Mouse (Mus musculus): Measurements from ENCODE around the gene Mvb12a. TPM values are rescaled to one million over a fixed set of nuclear protein-coding genes. Genes with fewer than 3 reads are reported as not detected.
A peak's percentile ranks its signal among the peaks of the same experiment; 100 is the strongest.
"Not testable (repeated sequence)": the region's sequence is repeated elsewhere in the genome, so short reads cannot be mapped to it uniquely, and the experiment has no call there.

The Mvb12a gene
- polyA plus RNA-seq, 1 experiment from 2014 or later = 66.6 TPM

DNA sequence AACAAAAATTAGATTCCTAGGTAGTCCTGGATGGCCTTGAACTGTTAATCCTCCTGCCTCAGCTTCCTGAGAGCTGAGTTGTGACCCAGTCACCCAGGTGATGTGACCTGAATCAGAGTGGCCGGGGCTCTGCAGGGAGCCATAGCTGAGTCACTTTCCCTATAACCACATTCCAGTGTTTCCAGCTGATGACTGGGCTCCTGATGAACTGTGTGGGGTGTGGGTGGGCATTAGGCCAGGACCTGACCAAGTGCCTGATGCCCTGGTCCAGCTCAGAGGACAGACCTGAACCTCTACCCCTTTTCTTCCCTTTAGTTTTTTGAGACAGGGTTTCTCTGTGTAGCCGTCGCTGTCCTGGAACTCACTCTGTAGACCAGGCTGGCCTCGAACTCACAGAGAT lies 37.4 kb upstream of the Mvb12a start:
- Histone ChIP-seq H3K4me3 (replicated peaks; ENCODE audit: low read length) (no peak overlapping the region), H3K27me3 (ENCODE audit: control insufficient read depth, insufficient read depth, low read length) (peaks cover 47% of the 10 kb centered on the region), H3K9ac (no peak overlapping the region), H3K27ac (no peak overlapping the region), H3K4me2 (replicated peaks) (no peak overlapping the region), H3K36me3 (replicated peaks; ENCODE audit: control insufficient read depth, insufficient read depth) (no peaks in the 10 kb centered on the region), H3K4me1 (replicated peaks; ENCODE audit: control insufficient read depth, insufficient read depth, low read length) (peaks cover 10% of the 10 kb centered on the region), H3K9me3 (ENCODE audit: control insufficient read depth, low read length) (no peaks in the 10 kb centered on the region)
- DNase-seq (ENCODE audit: low spot score) = no peak
- WGBS = 92% methylated on average over 4 of the region's 4 CpGs
- ATAC-seq (ENCODE audit: low FRiP score) = no peak

DNA sequence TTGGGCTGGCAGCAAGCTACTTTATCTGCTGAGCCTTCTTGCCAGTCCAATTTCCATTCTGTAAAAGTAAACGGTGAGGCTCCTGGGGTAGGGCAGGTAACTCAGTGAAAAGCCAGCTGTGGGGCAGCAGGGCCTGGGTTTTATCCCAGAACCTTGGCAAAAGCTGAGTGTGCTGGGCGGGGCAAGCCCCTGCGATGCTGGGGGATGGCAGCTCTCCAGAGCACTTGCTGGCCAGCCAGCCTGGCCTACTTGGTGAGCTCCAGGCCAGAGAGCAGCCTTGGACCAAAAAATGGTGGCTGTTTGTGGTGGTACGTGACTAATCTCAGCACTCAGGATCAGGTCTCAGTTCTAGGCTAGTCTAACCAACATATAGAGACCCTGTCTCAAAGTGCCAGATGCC lies 36.7 kb upstream of the Mvb12a start:
- no peak for ATAC-seq (ENCODE audit: low FRiP score)
- 80% methylated on average over 4 of the region's 4 CpGs for WGBS
- no peak overlapping the region for H3K27ac ChIP-seq
- H3K36me3 ChIP-seq (replicated peaks; ENCODE audit: control insufficient read depth, insufficient read depth) = no peaks in the 10 kb centered on the region
- H3K27me3 ChIP-seq (ENCODE audit: control insufficient read depth, insufficient read depth, low read length) = peaks cover 47% of the 10 kb centered on the region
- no peak overlapping the region for H3K4me3 ChIP-seq (replicated peaks; ENCODE audit: low read length)
- H3K4me1 ChIP-seq (replicated peaks; ENCODE audit: control insufficient read depth, insufficient read depth, low read length) = peaks cover 10% of the 10 kb centered on the region
- no peak overlapping the region for H3K9ac ChIP-seq
- no peak for DNase-seq (ENCODE audit: low spot score)
- no peak overlapping the region for H3K4me2 ChIP-seq (replicated peaks)
- no peaks in the 10 kb centered on the region for H3K9me3 ChIP-seq (ENCODE audit: control insufficient read depth, low read length)

DNA sequence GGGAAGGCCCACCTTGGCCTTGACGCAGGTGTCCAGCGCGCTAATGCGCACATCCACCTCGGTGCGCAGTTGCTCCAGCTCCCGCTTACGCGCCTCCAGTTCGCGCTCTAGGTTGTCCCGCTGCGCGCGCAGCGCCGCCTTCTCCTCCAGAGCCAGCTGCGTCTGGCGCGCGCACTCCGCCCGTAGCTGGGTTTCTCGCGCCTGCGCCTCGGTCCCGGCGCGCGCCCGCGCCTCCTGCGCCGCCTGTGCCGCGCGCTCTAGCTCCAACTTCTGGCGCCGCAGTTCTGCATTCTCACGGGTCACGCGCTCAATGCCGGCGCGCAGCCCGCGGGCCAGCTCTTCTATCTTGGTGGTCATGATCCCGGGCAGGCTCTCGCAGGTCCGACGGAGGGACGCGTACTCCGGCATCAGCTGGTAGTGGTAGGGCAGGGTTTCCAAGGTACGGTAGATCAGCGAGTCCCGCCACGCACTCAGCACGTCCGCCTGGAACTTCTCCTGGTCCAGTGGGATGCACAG lies 35.1 kb upstream of the Mvb12a start:
- ATAC-seq (ENCODE audit: low FRiP score) (peak; percentile 82), DNase-seq (ENCODE audit: low spot score) (peak; percentile 89)
- H3K9ac ChIP-seq = peak overlapping the region; percentile 54
- peaks cover 10% of the 10 kb centered on the region for H3K4me1 ChIP-seq (replicated peaks; ENCODE audit: control insufficient read depth, insufficient read depth, low read length)
- WGBS = under 1% methylated on average over 61 of the region's 61 CpGs
- H3K27ac ChIP-seq = no peak overlapping the region
- peaks cover 49% of the 10 kb centered on the region for H3K27me3 ChIP-seq (ENCODE audit: control insufficient read depth, insufficient read depth, low read length)
- H3K4me2 ChIP-seq (replicated peaks) = peak overlapping the region; percentile 68
- peak overlapping the region; percentile 37 for H3K4me3 ChIP-seq (replicated peaks; ENCODE audit: low read length)
- no peaks in the 10 kb centered on the region for H3K36me3 ChIP-seq (replicated peaks; ENCODE audit: control insufficient read depth, insufficient read depth)
- H3K9me3 ChIP-seq (ENCODE audit: control insufficient read depth, low read length) = no peaks in the 10 kb centered on the region

DNA sequence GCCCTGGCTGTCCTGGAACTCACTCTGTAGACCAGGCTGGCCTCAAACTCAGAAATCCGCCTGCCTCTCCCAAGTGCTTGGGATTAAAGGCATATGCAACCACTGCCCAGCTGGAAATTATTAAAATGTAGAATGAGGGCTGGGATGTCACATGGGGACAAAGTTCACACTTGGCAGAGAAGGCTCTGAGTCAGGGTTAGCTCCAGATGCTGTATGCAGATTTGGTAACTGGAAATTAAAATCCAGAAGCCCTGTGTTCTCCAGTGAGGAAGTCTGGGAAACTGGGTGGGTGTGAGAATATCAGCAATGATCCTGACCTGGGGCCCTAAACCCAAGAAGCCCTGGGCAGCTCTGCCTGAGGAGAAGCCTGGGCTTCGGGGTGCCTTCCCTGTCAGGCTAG lies 33.4 kb upstream of the Mvb12a start:
- no peak overlapping the region for H3K27ac ChIP-seq
- H3K9ac ChIP-seq = no peak overlapping the region
- H3K9me3 ChIP-seq (ENCODE audit: control insufficient read depth, low read length) = no peaks in the 10 kb centered on the region
- no peak overlapping the region for H3K4me3 ChIP-seq (replicated peaks; ENCODE audit: low read length)
- no peak for DNase-seq (ENCODE audit: low spot score)
- H3K36me3 ChIP-seq (replicated peaks; ENCODE audit: control insufficient read depth, insufficient read depth) = no peaks in the 10 kb centered on the region
- peaks cover 10% of the 10 kb centered on the region for H3K4me1 ChIP-seq (replicated peaks; ENCODE audit: control insufficient read depth, insufficient read depth, low read length)
- 70% methylated on average over 2 of the region's 2 CpGs for WGBS
- H3K27me3 ChIP-seq (ENCODE audit: control insufficient read depth, insufficient read depth, low read length) = peaks cover 49% of the 10 kb centered on the region
- ATAC-seq (ENCODE audit: low FRiP score) = no peak
- no peak overlapping the region for H3K4me2 ChIP-seq (replicated peaks)

DNA sequence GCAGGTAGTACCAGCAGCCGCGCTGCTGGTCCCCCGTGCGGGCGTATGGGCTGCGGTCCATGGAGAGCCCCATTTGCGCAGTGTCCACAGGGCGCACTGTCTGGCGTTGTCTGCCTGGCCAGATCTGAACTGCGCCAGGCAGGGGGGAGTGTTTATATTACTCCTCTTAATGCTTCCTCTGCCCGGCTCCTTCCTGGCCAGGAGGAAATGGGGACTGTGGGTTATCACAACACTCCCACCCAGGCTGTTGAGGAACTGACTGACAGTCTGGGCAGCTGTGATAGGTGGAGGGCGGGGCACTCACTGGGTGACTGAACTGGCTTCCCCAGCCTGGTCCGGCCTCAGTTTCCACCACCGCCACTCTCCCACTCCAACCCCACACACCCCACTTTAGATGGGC lies 31.1 kb upstream of the Mvb12a start, which contains the start of gene Plvap:
Plvap (minus strand) TSS at position 109 of the 400 bp plus-strand sequence.
- no peak for ATAC-seq (ENCODE audit: low FRiP score)
- Histone ChIP-seq H3K27me3 (ENCODE audit: control insufficient read depth, insufficient read depth, low read length) (peaks cover 32% of the 10 kb centered on the region), H3K9me3 (ENCODE audit: control insufficient read depth, low read length) (no peaks in the 10 kb centered on the region), H3K9ac (no peak within 1 kb of the TSS), H3K4me1 (replicated peaks; ENCODE audit: control insufficient read depth, insufficient read depth, low read length) (peaks cover 10% of the 10 kb centered on the region), H3K36me3 (replicated peaks; ENCODE audit: control insufficient read depth, insufficient read depth) (no peaks in the 10 kb centered on the region), H3K4me3 (replicated peaks; ENCODE audit: low read length) (no peak within 1 kb of the TSS), H3K27ac (no peak within 1 kb of the TSS), H3K4me2 (replicated peaks) (no peak within 1 kb of the TSS)
- 71% methylated on average over 14 of the region's 14 CpGs for WGBS
- no peak for DNase-seq (ENCODE audit: low spot score)

DNA sequence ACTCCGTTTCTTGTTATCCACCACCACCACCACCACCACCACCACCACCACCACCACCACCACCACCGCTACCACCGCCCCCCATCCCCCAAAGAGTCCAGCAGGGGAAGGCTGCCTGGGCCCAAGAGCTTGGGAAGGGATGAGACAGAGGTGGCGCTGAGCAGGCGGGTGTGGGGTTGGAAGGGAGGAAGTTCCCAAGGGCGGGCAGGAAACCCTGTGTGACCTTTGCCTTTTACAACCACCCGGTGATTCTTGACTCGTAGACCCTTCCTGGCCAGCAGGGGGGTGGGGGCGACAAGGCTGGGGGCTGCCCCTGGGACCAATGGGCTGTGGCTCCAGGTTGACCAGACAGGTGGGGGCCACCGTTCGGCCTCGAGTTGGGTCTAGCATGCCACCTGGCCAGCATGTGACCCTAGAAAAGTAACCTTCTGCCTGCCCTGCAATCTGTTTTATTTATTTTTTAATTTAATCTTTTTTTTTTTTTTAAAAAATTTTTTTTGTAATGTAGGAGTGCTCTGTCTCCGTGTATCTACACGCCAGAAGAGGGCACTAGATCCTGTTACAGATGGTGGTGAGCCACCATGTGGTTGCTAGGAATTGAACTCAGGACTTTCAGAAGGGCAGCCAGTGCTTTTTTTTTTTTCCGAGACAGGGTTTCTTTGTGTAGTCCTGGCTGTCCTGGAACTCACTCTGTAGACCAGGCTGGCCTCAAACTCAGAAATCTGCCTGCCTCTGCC lies 29.5 kb upstream of the Mvb12a start:
- Histone ChIP-seq H3K36me3 (replicated peaks; ENCODE audit: control insufficient read depth, insufficient read depth) (no peaks in the 10 kb centered on the region), H3K4me3 (replicated peaks; ENCODE audit: low read length) (no peak overlapping the region), H3K27me3 (ENCODE audit: control insufficient read depth, insufficient read depth, low read length) (peaks cover 17% of the 10 kb centered on the region), H3K9ac (no peak overlapping the region), H3K4me2 (replicated peaks) (no peak overlapping the region), H3K27ac (no peak overlapping the region), H3K4me1 (replicated peaks; ENCODE audit: control insufficient read depth, insufficient read depth, low read length) (0 out of 2 replicates have a peak, but pooled peaks cover under 1% of the 10 kb centered on the region), H3K9me3 (ENCODE audit: control insufficient read depth, low read length) (no peaks in the 10 kb centered on the region)
- ATAC-seq (ENCODE audit: low FRiP score) = no peak
- WGBS = 74% methylated on average over 15 of the region's 15 CpGs
- no peak for DNase-seq (ENCODE audit: low spot score)

- WGBS = 70% methylated on average over 5 of the region's 5 CpGs
- DNase-seq (ENCODE audit: low spot score) = no peak
- no peak overlapping the region for H3K27ac ChIP-seq
- H3K4me1 ChIP-seq (replicated peaks; ENCODE audit: control insufficient read depth, insufficient read depth, low read length) = no peaks in the 10 kb centered on the region
- no peak for ATAC-seq (ENCODE audit: low FRiP score)
- no peaks in the 10 kb centered on the region for H3K9me3 ChIP-seq (ENCODE audit: control insufficient read depth, low read length)
- H3K9ac ChIP-seq = no peak overlapping the region
- H3K4me2 ChIP-seq (replicated peaks) = no peak overlapping the region
- 0 out of 2 replicates have a peak, but pooled peaks cover 2% of the 10 kb centered on the region for H3K27me3 ChIP-seq (ENCODE audit: control insufficient read depth, insufficient read depth, low read length)
- H3K36me3 ChIP-seq (replicated peaks; ENCODE audit: control insufficient read depth, insufficient read depth) = no peaks in the 10 kb centered on the region
- H3K4me3 ChIP-seq (replicated peaks; ENCODE audit: low read length) = no peak overlapping the region
Measured at GRCm38 (mm10) chr8:71515043-71515442, 27.7 kb upstream of the Mvb12a start.

DNA sequence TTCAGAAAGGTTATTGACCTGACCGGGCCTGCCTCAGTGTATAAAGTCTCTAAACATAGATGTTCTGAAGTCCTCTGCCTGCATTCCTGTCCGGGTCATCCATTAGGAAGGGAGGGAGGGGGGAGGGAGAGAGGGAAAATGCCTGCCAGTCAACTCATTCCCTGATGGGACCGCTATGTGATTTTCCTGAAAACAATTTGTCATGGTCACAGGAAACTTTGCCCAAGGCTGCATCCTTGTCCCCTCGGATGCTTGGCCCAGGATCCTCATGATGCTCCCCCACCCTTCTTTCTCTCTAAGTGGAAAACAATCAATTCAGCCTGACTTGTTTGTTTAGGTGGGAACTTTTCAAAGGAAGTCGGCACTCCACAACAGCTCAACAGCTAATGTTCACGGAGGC lies 25.9 kb upstream of the Mvb12a start:
- H3K27me3 ChIP-seq (ENCODE audit: control insufficient read depth, insufficient read depth, low read length) = 0 out of 2 replicates have a peak, but pooled peaks cover 4% of the 10 kb centered on the region
- H3K9ac ChIP-seq = no peak overlapping the region
- H3K4me2 ChIP-seq (replicated peaks) = no peak overlapping the region
- DNase-seq (ENCODE audit: low spot score) = no peak
- no peaks in the 10 kb centered on the region for H3K36me3 ChIP-seq (replicated peaks; ENCODE audit: control insufficient read depth, insufficient read depth)
- ATAC-seq (ENCODE audit: low FRiP score) = no peak
- H3K4me1 ChIP-seq (replicated peaks; ENCODE audit: control insufficient read depth, insufficient read depth, low read length) = no peaks in the 10 kb centered on the region
- WGBS = 10% methylated on average over 6 of the region's 6 CpGs
- no peak overlapping the region for H3K27ac ChIP-seq
- H3K4me3 ChIP-seq (replicated peaks; ENCODE audit: low read length) = no peak overlapping the region
- no peaks in the 10 kb centered on the region for H3K9me3 ChIP-seq (ENCODE audit: control insufficient read depth, low read length)

GRCm38 (mm10) chr8:71519037-71519825 lies 23.5 kb upstream of the Mvb12a start:
- not testable (repeated sequence) for ATAC-seq (ENCODE audit: low FRiP score); H3K9ac ChIP-seq

More at GRCm38 (mm10) chr8:71519037-71519825, 23.5 kb upstream of the Mvb12a start:
- peaks cover 11% of the 10 kb centered on the region; the same call in 1 of the 2 replicates for H3K27me3 ChIP-seq (ENCODE audit: control insufficient read depth, insufficient read depth, low read length)
- H3K4me1 ChIP-seq (replicated peaks; ENCODE audit: control insufficient read depth, insufficient read depth, low read length); H3K36me3 ChIP-seq (replicated peaks; ENCODE audit: control insufficient read depth, insufficient read depth); H3K27ac ChIP-seq; H3K4me2 ChIP-seq (replicated peaks); H3K4me3 ChIP-seq (replicated peaks; ENCODE audit: low read length); H3K9me3 ChIP-seq (ENCODE audit: control insufficient read depth, low read length): not testable (repeated sequence)
- 41% methylated on average over 9 of the region's 10 CpGs for WGBS
- DNase-seq (ENCODE audit: low spot score) = peak; percentile 79

Data from hindbrain, embryonic 14.5 days (tissue).